Mouse (Mus musculus): ENCODE measurements around the gene Tmem163. TPM values are rescaled to one million over a fixed set of nuclear protein-coding genes. Genes with fewer than 3 reads are reported as not detected.

Tmem163 gene
- total and polyA plus RNA-seq, 3 experiments: 4.5 to 10.0 (median 8.1) TPM

- Histone ChIP-seq H3K36me3 (replicated peaks in 1 of 2; ENCODE audit: control insufficient read depth in 1 of 2, insufficient read depth in 1 of 2, low read length in 1 of 2) (peaks cover 5 to 36% of the 10 kb centered on the region in 2 experiments), H3K9me3 (replicated peaks; ENCODE audit: low read length) (no peaks in the 10 kb centered on the region), H3K4me3 (replicated peaks in 1 of 3; ENCODE audit: low read depth in 2 of 3, low read length in 2 of 3, poor library complexity in 1 of 3) (peak overlapping the region in 1 of 3 experiments; percentile 28), H3K27me3 (replicated peaks) (no peaks in the 10 kb centered on the region), H3K9ac (ENCODE audit: insufficient read depth, low read depth) (no peak overlapping the region; the same call in 1 of the 2 replicates), H3K4me2 (ENCODE audit: insufficient read depth, low read depth, poor library complexity, severe bottlenecking) (peak overlapping the region; percentile 87), H3K79me2 (replicated peaks; ENCODE audit: control insufficient read depth, extremely low read depth, insufficient read depth, poor library complexity, severe bottlenecking) (no peaks in the 10 kb centered on the region), H3K4me1 (ENCODE audit: control insufficient read depth in 1 of 2, insufficient read depth in 2 of 2) (peaks cover 31 to 58% of the 10 kb centered on the region in 2 experiments), H3K27ac (ENCODE audit: insufficient read depth, low read depth) (peak overlapping the region; percentile 51; the same call in 1 of the 2 replicates)
- dilution Hi-C loops (cut with MboI; ENCODE audit: extremely low pct_ligation_motif_present, extremely low pct_unique_long_range_greater_than_20kb, low sequenced_read_pairs): no loop called here
- TF ChIP-seq UBTF (IDR thresholded peaks at IDR 0.05; ENCODE audit: low read depth, low read length) (no peak), MEF2A (IDR thresholded peaks at IDR 0.05; ENCODE audit: borderline replicate concordance, low read depth, low read length) (peak; percentile 53; the same call in 1 of the 2 replicates), TBP (conservative IDR thresholded peaks at IDR 0.05; ENCODE audit: low read depth, low read length) (no peak), MAX (IDR thresholded peaks at IDR 0.05; ENCODE audit: low read length) (peak; percentile 38), ETS1 (conservative IDR thresholded peaks at IDR 0.05; ENCODE audit: low read depth, low read length) (peak; percentile 84), MYC (IDR thresholded peaks at IDR 0.05; ENCODE audit: low read depth, low read length) (no peak), EP300 (IDR thresholded peaks at IDR 0.05; ENCODE audit: low read length) (0 out of 2 replicates have a peak, but pooled peaks have one; percentile 40), IRF4 (IDR thresholded peaks at IDR 0.05; ENCODE audit: low read depth, low read length) (peak; percentile 57; the same call in 1 of the 2 replicates), MAZ (IDR thresholded peaks at IDR 0.05; ENCODE audit: low read depth, low read length) (0 out of 2 replicates have a peak, but pooled peaks have one; percentile 27), MXI1 (IDR thresholded peaks at IDR 0.05; ENCODE audit: low read depth, low read length) (peak; percentile 20), SIN3A (IDR thresholded peaks at IDR 0.05; ENCODE audit: low read length) (peak; percentile 61), BHLHE40 (IDR thresholded peaks at IDR 0.05; ENCODE audit: low read depth, low read length) (peak; percentile 73), TCF12 (IDR thresholded peaks at IDR 0.05; ENCODE audit: low read depth, low read length) (peak; percentile 76), ELF1 (IDR thresholded peaks at IDR 0.05; ENCODE audit: low read depth, low read length) (peak; percentile 51; the same call in 1 of the 2 replicates), CHD1 (IDR thresholded peaks at IDR 0.05; ENCODE audit: low read depth, low read length) (0 out of 2 replicates have a peak, but pooled peaks have one; percentile 9), MAFK (IDR thresholded peaks at IDR 0.05; ENCODE audit: insufficient replicate concordance, low read length) (no peak), CHD2 (IDR thresholded peaks at IDR 0.05; ENCODE audit: low read length) (peak; percentile 63)
- DNase-seq (ENCODE audit: extremely low read depth): peak; percentile 73
- in situ Hi-C loops (cut with MboI; ENCODE audit: low pct_ligation_motif_present, low pct_unique_long_range_greater_than_20kb, low sequenced_read_pairs): no loop called here
These were observed 236.2 kb downstream of the Tmem163 start for GRCm38 (mm10) chr1:127442880-127443877.

GRCm38 (mm10) chr1:127441736-127442135, 237.6 kb downstream of the Tmem163 start:
- Histone ChIP-seq H3K9me3 (replicated peaks; ENCODE audit: low read length) (no peaks in the 10 kb centered on the region), H3K36me3 (replicated peaks in 1 of 2; ENCODE audit: control insufficient read depth in 1 of 2, insufficient read depth in 1 of 2, low read length in 1 of 2) (peaks cover 0 to 25% of the 10 kb centered on the region in 2 experiments), H3K27me3 (replicated peaks) (no peaks in the 10 kb centered on the region), H3K4me1 (ENCODE audit: control insufficient read depth in 1 of 2, insufficient read depth in 2 of 2) (peaks cover 31 to 70% of the 10 kb centered on the region in 2 experiments), H3K79me2 (replicated peaks; ENCODE audit: control insufficient read depth, extremely low read depth, insufficient read depth, poor library complexity, severe bottlenecking) (no peaks in the 10 kb centered on the region), H3K9ac (ENCODE audit: insufficient read depth, low read depth) (no peak overlapping the region), H3K4me3 (replicated peaks in 1 of 3; ENCODE audit: low read depth in 2 of 3, low read length in 2 of 3, poor library complexity in 1 of 3) (no peak overlapping the region), H3K4me2 (ENCODE audit: insufficient read depth, low read depth, poor library complexity, severe bottlenecking) (no peak overlapping the region), H3K27ac (ENCODE audit: insufficient read depth, low read depth) (no peak overlapping the region)
- TF ChIP-seq SMC3 (IDR thresholded peaks at IDR 0.05; ENCODE audit: low read depth, low read length): peak; percentile 60
- TF ChIP-seq MEF2A (IDR thresholded peaks at IDR 0.05; ENCODE audit: borderline replicate concordance, low read depth, low read length): no peak
- TF ChIP-seq RAD21 (IDR thresholded peaks at IDR 0.05; ENCODE audit: low read depth, low read length): peak; percentile 57
- peak in 1 of 2 experiments; percentile 52; a peak in 2 of 4 replicates for TF ChIP-seq CTCF (conservative IDR thresholded peaks at IDR 0.05 in 1 of 2, IDR thresholded peaks at IDR 0.05 in 1 of 2; ENCODE audit: low read depth in 2 of 2, low read length in 2 of 2)
- no peak for TF ChIP-seq HCFC1 (IDR thresholded peaks at IDR 0.05; ENCODE audit: low read depth, low read length)
- peak; percentile 42 for DNase-seq (ENCODE audit: extremely low read depth)
- dilution Hi-C loops (cut with MboI; ENCODE audit: extremely low pct_ligation_motif_present, extremely low pct_unique_long_range_greater_than_20kb, low sequenced_read_pairs): no loop called here
- in situ Hi-C loops (cut with MboI; ENCODE audit: low pct_ligation_motif_present, low pct_unique_long_range_greater_than_20kb, low sequenced_read_pairs): no loop called here
